Mouse (Mus musculus): ENCODE data around the gene Map3k3. TPM values are rescaled to one million over a fixed set of nuclear protein-coding genes. Genes with fewer than 3 reads are reported as not detected.

Map3k3 gene
- polyA plus RNA-seq, 1 experiment from 2014 or later: 14.5 TPM

DNA sequence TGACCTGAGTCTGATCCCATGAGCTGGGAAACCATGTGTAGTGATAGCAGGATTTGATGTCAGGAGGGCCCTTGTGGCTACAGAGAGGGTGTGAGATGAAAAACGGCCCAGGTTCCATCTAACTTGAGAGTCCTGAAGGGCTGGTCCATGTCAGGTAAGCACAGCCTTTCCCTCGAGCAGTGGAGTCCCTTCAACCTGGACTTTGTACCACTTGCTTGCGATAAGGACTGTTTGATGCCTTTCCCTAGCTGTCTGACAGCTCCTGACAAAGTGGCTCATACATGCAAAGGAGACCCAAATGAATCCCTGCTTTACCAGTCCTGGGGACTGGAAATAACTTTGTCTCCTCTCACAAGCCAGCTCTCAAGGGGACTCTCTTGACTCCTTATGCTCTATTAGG, 66.8 kb downstream of the Map3k3 start:
- Histone ChIP-seq H3K4me3 (replicated peaks) (no peak overlapping the region), H3K36me3 (peaks cover 82% of the 10 kb centered on the region), H3K9ac (replicated peaks) (no peak overlapping the region), H3K27ac (no peak overlapping the region), H3K4me1 (replicated peaks) (peaks cover 4% of the 10 kb centered on the region; the same call in 1 of the 2 replicates), H3K27me3 (no peaks in the 10 kb centered on the region), H3K9me3 (no peaks in the 10 kb centered on the region), H3K4me2 (replicated peaks) (no peak overlapping the region)
- WGBS: 95% methylated on average over 3 of the region's 3 CpGs
- no peak for ATAC-seq

GRCm38 (mm10) chr11:106152132-106152531, 67.7 kb downstream of the Map3k3 start:
- Histone ChIP-seq H3K4me3 (replicated peaks) (no peak overlapping the region), H3K27ac (no peak overlapping the region), H3K4me1 (replicated peaks) (peaks cover 13% of the 10 kb centered on the region), H3K9ac (replicated peaks) (no peak overlapping the region), H3K36me3 (peaks cover 86% of the 10 kb centered on the region), H3K9me3 (no peaks in the 10 kb centered on the region), H3K27me3 (no peaks in the 10 kb centered on the region), H3K4me2 (replicated peaks) (no peak overlapping the region)
- WGBS: 78% methylated on average over 8 of the region's 8 CpGs
- no peak; the same call in 1 of the 2 replicates for ATAC-seq

GRCm38 (mm10) chr11:106154091-106154490, 69.7 kb downstream of the Map3k3 start:
- Histone ChIP-seq H3K4me2 (replicated peaks) (no peak overlapping the region), H3K9ac (replicated peaks) (no peak overlapping the region), H3K4me3 (replicated peaks) (no peak overlapping the region), H3K9me3 (no peaks in the 10 kb centered on the region), H3K4me1 (replicated peaks) (peaks cover 33% of the 10 kb centered on the region), H3K36me3 (peaks cover 81% of the 10 kb centered on the region), H3K27me3 (no peaks in the 10 kb centered on the region), H3K27ac (0 out of 2 replicates have a peak overlapping the region, but pooled peaks have one; percentile 36)
- no peak for ATAC-seq
- WGBS: 75% methylated on average over 5 of the region's 5 CpGs

DNA sequence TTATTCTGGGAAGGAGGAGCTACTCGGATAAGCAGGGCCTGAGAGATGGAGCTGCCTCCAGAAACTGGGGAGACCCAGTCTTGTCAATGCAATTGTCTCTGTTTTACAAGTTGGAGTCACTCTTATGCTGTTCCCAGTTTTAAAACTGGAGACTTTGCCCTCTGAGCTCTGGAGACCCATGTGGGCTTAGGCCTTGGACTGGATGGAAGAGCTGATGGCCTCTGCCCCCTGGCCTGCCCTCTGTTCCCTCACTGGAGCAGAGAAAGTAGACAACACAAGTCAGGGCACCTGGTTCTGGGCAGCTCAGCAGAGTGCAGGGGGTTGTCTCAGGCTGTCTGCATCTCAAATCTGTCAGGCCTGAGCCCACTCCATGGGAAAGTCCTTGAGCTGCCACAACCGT, 70.4 kb downstream of the Map3k3 start:
- ATAC-seq: no peak
- 0 out of 2 replicates have a peak overlapping the region, but pooled peaks have one; percentile 7 for H3K9ac ChIP-seq (replicated peaks)
- H3K4me2 ChIP-seq (replicated peaks): no peak overlapping the region
- no peaks in the 10 kb centered on the region for H3K9me3 ChIP-seq
- H3K4me3 ChIP-seq (replicated peaks): no peak overlapping the region
- H3K36me3 ChIP-seq: peaks cover 74% of the 10 kb centered on the region
- WGBS: 71% methylated on average over 2 of the region's 2 CpGs
- peaks cover 37% of the 10 kb centered on the region for H3K4me1 ChIP-seq (replicated peaks)
- H3K27me3 ChIP-seq: no peaks in the 10 kb centered on the region
- H3K27ac ChIP-seq: peak overlapping the region; percentile 44; the same call in 1 of the 2 replicates

DNA sequence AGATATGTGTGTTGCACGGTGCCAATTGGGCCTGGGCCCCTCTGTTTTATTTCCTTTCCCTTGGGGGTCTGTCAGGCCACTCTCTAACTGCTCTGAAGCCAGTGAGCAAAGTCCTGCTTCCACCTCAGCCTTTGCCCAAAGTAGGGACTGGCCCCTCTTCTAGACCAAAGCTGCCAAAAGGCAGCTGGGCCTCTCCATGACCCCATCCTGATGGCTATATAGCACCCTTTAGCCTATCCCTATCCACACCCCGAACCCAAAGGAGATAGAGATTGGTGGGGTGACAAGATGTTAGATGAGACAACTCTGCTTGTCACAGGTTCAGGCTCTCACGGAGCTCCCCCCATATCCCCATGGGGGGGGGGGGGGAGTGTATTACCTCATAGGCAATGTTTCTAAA, 71.3 kb downstream of the Map3k3 start:
- H3K4me1 ChIP-seq (replicated peaks): peaks cover 40% of the 10 kb centered on the region
- no peak overlapping the region for H3K4me3 ChIP-seq (replicated peaks)
- no peak for ATAC-seq
- H3K9me3 ChIP-seq: no peaks in the 10 kb centered on the region
- H3K27me3 ChIP-seq: no peaks in the 10 kb centered on the region
- H3K9ac ChIP-seq (replicated peaks): 0 out of 2 replicates have a peak overlapping the region, but pooled peaks have one; percentile 10
- H3K27ac ChIP-seq: no peak overlapping the region
- H3K36me3 ChIP-seq: peaks cover 65% of the 10 kb centered on the region
- 79% methylated on average over 3 of the region's 3 CpGs for WGBS
- H3K4me2 ChIP-seq (replicated peaks): no peak overlapping the region

DNA sequence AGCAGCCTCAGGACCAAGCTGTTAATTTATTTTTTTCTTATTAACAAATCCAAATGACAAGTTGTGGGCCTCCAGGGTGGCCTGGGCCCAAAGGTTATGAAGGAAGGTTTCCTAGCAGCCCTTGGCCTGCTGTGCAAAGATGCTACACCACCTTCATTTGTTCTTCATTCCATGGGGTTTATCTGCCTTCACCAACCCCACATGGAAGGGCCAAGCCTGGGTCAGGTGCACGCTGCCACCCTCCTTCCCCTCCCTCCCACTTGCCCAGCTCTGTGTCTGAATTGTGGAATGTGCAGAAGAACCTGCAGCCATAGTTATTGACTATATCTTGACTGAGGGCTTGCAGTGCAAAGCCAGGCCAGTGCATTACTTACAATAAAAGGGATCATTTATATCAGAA, 71.8 kb downstream of the Map3k3 start:
- WGBS: 81% methylated on average over 1 of the region's 1 CpGs

DNA sequence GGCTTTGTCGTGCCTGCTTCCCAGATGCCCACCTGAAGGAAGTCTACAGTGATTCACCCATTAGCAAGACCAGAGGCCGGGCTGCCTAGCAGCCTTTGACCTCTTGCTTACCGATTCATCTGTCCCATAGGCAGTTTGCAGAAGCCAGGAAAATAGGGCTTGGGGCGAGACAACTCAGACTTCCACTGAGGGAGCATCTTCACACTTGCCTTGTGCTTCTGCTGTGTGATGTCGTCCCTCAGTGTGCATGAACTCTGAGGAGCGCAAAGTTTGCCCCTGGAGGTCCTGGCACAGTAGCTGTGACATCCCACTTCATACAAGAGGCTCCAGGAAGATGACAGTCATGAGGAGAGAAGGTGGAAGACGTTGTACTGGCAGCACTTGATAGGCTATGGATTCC, 72.7 kb downstream of the Map3k3 start:
- H3K4me2 ChIP-seq (replicated peaks): no peak overlapping the region
- 0 out of 2 replicates have a peak overlapping the region, but pooled peaks have one; percentile 98 for H3K27ac ChIP-seq
- H3K27me3 ChIP-seq: no peaks in the 10 kb centered on the region
- H3K9ac ChIP-seq (replicated peaks): no peak overlapping the region
- no peak overlapping the region for H3K4me3 ChIP-seq (replicated peaks)
- H3K36me3 ChIP-seq: peaks cover 51% of the 10 kb centered on the region
- ATAC-seq: no peak
- peaks cover 52% of the 10 kb centered on the region for H3K4me1 ChIP-seq (replicated peaks)
- WGBS: 93% methylated on average over 7 of the region's 7 CpGs
- H3K9me3 ChIP-seq: no peaks in the 10 kb centered on the region

More for the DNA sequence above, 71.8 kb downstream of the Map3k3 start:
- Histone ChIP-seq H3K4me1 (replicated peaks) (peaks cover 45% of the 10 kb centered on the region), H3K9me3 (no peaks in the 10 kb centered on the region), H3K4me3 (replicated peaks) (no peak overlapping the region), H3K27me3 (no peaks in the 10 kb centered on the region), H3K27ac (0 out of 2 replicates have a peak overlapping the region, but pooled peaks have one; percentile 14), H3K9ac (replicated peaks) (no peak overlapping the region), H3K36me3 (peaks cover 60% of the 10 kb centered on the region), H3K4me2 (replicated peaks) (no peak overlapping the region)
- no peak for ATAC-seq

DNA sequence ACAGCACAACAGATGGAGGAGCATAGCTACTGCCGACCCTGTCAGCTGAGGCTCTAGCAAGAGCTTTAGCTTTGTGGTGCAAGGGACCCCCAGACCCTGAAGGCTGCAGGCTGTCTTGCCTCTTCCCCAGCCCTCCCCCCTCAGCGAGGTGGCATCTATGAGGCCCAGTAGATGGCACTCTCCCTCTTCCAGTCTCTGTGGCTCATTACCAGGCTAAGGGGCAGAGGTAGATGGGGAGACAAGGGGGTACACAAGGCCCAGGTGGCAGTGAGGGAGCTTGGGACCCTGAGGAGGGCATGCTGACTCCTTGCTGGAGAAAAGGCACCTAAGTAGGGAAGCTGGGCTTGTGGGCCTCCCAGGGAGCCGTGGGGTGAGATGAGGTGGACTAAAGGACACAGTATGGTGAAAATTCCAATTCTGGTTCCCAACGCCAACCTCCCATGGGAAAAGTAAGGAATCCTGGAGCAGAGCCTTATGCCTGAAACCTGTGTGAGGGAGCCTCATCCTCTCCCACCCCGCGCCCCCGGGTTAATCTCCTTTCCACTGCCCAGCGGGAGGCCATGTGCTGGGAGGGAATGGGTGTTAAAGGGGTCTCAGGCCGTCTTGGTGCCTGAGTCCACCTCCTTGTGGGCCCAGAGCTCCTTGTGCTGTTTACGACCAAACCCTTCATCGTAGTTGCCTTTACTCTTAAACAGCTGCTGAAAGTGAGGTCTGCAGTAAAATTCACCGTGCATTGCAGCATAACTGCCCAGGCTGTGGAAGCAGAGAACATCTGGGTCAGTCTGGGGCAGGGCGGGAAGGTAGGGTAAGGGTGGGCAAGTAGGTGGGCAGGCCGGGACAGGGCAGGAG, 73.9 kb downstream of the Map3k3 start:
- peak overlapping the region; percentile 96 for H3K4me2 ChIP-seq (replicated peaks)
- H3K9ac ChIP-seq (replicated peaks): peak overlapping the region; percentile 96
- ATAC-seq: no peak

GRCm38 (mm10) chr11:106158930-106159215, 74.5 kb downstream of the Map3k3 start:
- peak overlapping the region; percentile 96 for H3K9ac ChIP-seq (replicated peaks)
- H3K4me1 ChIP-seq (replicated peaks): peaks cover 52% of the 10 kb centered on the region
- ATAC-seq: peak; percentile 15
- H3K36me3 ChIP-seq: peaks cover 47% of the 10 kb centered on the region
- no peaks in the 10 kb centered on the region for H3K27me3 ChIP-seq
- H3K27ac ChIP-seq: peak overlapping the region; percentile 98
- peak overlapping the region; percentile 83 for H3K4me3 ChIP-seq (replicated peaks)
- H3K9me3 ChIP-seq: no peaks in the 10 kb centered on the region
- 42% methylated on average over 9 of the region's 9 CpGs for WGBS
- H3K4me2 ChIP-seq (replicated peaks): peak overlapping the region; percentile 96

More for the DNA sequence above, 73.9 kb downstream of the Map3k3 start:
- H3K9me3 ChIP-seq: no peaks in the 10 kb centered on the region
- H3K36me3 ChIP-seq: peaks cover 45% of the 10 kb centered on the region
- H3K4me3 ChIP-seq (replicated peaks): peak overlapping the region; percentile 83
- H3K27ac ChIP-seq: peak overlapping the region; percentile 98
- peaks cover 52% of the 10 kb centered on the region for H3K4me1 ChIP-seq (replicated peaks)
- 53% methylated on average over 14 of the region's 14 CpGs for WGBS
- no peaks in the 10 kb centered on the region for H3K27me3 ChIP-seq

- peaks cover 52% of the 10 kb centered on the region for H3K4me1 ChIP-seq (replicated peaks)
- peak overlapping the region; percentile 83 for H3K4me3 ChIP-seq (replicated peaks)
- H3K27ac ChIP-seq: peak overlapping the region; percentile 98
- 3% methylated on average over 25 of the region's 25 CpGs for WGBS
- peaks cover 47% of the 10 kb centered on the region for H3K36me3 ChIP-seq
- peak; percentile 76 for ATAC-seq
- H3K4me2 ChIP-seq (replicated peaks): peak overlapping the region; percentile 96
- H3K27me3 ChIP-seq: no peaks in the 10 kb centered on the region
- no peaks in the 10 kb centered on the region for H3K9me3 ChIP-seq
- peak overlapping the region; percentile 96 for H3K9ac ChIP-seq (replicated peaks)
Measured at GRCm38 (mm10) chr11:106159216-106159920, 75.0 kb downstream of the Map3k3 start.

DNA sequence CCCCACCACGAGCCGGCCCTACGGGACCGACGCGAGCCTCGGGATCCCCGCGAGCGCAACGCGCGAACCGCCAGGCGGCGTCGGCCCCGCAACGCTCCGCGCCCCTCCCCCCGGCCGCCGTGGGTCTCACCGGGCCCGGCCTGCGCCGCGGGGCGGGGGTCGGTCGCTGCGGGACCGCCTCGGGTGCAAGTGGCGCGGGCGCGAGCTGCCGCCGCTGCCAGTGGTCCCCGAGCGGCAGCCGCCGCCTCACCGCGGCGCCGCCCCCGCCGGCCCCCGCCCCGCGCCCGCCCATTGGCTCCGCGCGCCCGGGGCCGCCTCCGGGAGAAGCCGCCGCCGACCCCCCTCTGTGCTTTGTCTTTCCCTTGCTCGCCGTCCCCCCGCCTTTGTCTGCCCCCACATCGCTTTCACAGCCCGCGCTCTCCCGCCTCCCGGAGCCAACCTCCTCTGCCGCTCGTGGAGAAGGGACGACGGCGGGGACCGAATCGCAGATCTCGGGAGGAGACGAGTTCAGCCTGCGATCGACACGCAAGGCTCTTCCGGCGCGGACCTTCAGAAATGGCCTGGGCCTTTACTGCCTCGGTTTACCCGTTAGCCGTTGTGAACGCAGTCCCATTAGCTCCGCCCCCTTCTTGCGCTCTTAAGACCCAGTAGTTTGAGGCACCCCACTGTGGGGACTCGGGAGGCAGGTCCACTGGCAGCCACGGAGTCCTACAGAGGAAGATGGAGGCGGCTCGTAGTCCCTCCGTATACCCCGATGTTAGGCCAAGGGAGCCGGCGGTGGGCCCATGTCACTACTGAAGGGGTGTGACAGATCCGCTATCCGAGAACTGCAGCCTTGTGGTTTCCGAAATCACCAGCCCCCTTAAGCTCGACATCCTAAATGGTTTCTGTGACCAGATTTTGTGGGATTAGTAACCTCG, 75.8 kb downstream of the Map3k3 start:
- peak overlapping the region; percentile 96 for H3K9ac ChIP-seq (replicated peaks)
- peak overlapping the region; percentile 96 for H3K4me2 ChIP-seq (replicated peaks)
- peak; percentile 66 for ATAC-seq
- no peaks in the 10 kb centered on the region for H3K27me3 ChIP-seq
- peaks cover 49% of the 10 kb centered on the region for H3K36me3 ChIP-seq
- H3K4me3 ChIP-seq (replicated peaks): peak overlapping the region; percentile 83
- peaks cover 52% of the 10 kb centered on the region for H3K4me1 ChIP-seq (replicated peaks)
- peak overlapping the region; percentile 98 for H3K27ac ChIP-seq
- under 1% methylated on average over 44 of the region's 106 CpGs for WGBS
- no peaks in the 10 kb centered on the region for H3K9me3 ChIP-seq

Measured in midbrain, embryonic 13.5 days (tissue).